Mouse (Mus musculus) heart, postnatal 0 days (tissue): ENCODE data around the gene Gnaq. TPM values are rescaled to one million over a fixed set of nuclear protein-coding genes. Genes with fewer than 3 reads are reported as not detected.

Experiments
- ATAC-seq: fragments of 200-750 bp; cut with Nextera tagmentation; 2 replicates; pipeline ENCODE4 v1.8.0; 2017; ENCODE audit warnings: low read depth, moderate number of reproducible peaks, moderate library complexity; ENCODE audit not compliant: insufficient read depth
- DNase-seq: peaks from one replicate; pipeline ENCODE4 v3.0.0-alpha.2; 2016; ENCODE audit warnings: low spot score
- H3K27ac ChIP-seq: fragments of 300-500 bp; sonication (generic); 2 replicates; pipeline ENCODE4 v1.5.1; 2014; ENCODE audit warnings: low read depth, mild to moderate bottlenecking
- H3K27me3 ChIP-seq: fragments of 300-500 bp; sonication (generic); 2 replicates; pipeline ENCODE4 v1.6.1; 2014; ENCODE audit warnings: low read length, mixed read lengths; ENCODE audit not compliant: control insufficient read depth, insufficient read depth
- H3K36me3 ChIP-seq: fragments of 300-500 bp; sonication (generic); replicated peaks from 2 replicates; pipeline ENCODE4 v1.6.1; 2014; ENCODE audit warnings: low read length, mixed read lengths; ENCODE audit not compliant: control insufficient read depth, insufficient read depth
- H3K4me1 ChIP-seq: fragments of 300-500 bp; sonication (generic); 2 replicates; pipeline ENCODE4 v1.6.1; 2014; ENCODE audit warnings: antibody characterized with exemption; ENCODE audit not compliant: control insufficient read depth, insufficient read depth
- H3K4me2 ChIP-seq: fragments of 300-500 bp; sonication (generic); 2 replicates; pipeline ENCODE4 v1.6.1; 2014; ENCODE audit warnings: low read depth, mild to moderate bottlenecking, low read length, moderate library complexity
- H3K4me3 ChIP-seq: fragments of 300-500 bp; sonication (generic); 2 replicates; pipeline ENCODE4 v1.5.1; 2014; ENCODE audit warnings: low read depth, low read length
- H3K9ac ChIP-seq: fragments of 300-500 bp; sonication (generic); replicated peaks from 2 replicates; pipeline ENCODE4 v1.6.1; 2014; ENCODE audit warnings: low read depth, low read length, mixed read lengths
- H3K9me3 ChIP-seq: fragments of 300-500 bp; sonication (generic); replicated peaks from 2 replicates; pipeline ENCODE4 v1.6.1; 2016; ENCODE audit warnings: low read length; ENCODE audit not compliant: control insufficient read depth
- CTCF ChIP-seq: IDR thresholded peaks from 2 replicates; pipeline ENCODE4 v1.5.1; 2016; ENCODE audit warnings: antibody characterized with exemption, control low read depth, low read depth
- EP300 ChIP-seq: IDR thresholded peaks from 2 replicates; pipeline ENCODE4 v1.6.1; 2016; ENCODE audit warnings: antibody characterized with exemption, low read depth
- WGBS: fragments of 180-500 bp; shearing (Covaris S2); extraction: QIAGEN DNeasy Blood & Tissue Kit; methylation state at CpG from one replicate; pipeline ENCODE4 v1.1.7; 2014; 5-methylcytosine and 5-hydroxymethylcytosine counted together
- polyA plus RNA-seq: library from polyadenylated mRNA; unstranded; fragments of >200 nt; fragmentation: Nextera tagmentation; extraction: Ambion mirVana; gene quantifications from 2 replicates; pipeline ENCODE4 v1.2.1, GENCODE M21; 2015
- total RNA-seq: library from RNA; depleted of rRNA; stranded (reverse); fragments of >200 nt; gene quantifications from 2 replicates; pipeline ENCODE4 v1.2.3, GENCODE M21; 2014; ENCODE audit warnings: low replicate concordance

Gene Gnaq
- total and polyA plus RNA-seq, 2 experiments from 2014 or later = 12.7 to 24.6 TPM

DNA sequence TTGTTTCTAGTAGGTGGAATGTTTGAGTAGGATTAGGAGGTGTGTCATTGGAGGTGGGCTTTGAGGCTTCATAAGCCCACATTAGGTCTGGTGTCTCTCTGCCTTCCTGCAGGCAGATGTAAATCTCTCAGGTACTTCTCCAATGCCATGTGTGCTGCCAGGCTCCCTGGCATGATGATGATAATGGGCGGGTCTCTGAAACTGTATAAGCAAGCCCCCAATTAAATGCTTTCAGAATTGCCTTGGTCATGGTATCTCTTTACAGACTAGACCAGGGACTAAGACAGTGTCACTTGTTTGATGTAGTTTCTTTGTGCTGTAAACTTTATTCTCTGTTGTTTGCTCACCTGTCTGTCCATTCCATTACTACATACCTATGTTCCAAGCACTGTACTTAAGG is 104.4 kb downstream of the Gnaq start:
- 96% methylated on average over 1 of the region's 1 CpGs for whole genome bisulfite sequencing
- no peak for DNase-seq
- Histone ChIP-seq H3K27ac (no peak overlapping the region), H3K9ac (no peak overlapping the region), H3K36me3 (no peaks in the 10 kb centered on the region), H3K27me3 (no peaks in the 10 kb centered on the region), H3K4me3 (no peak overlapping the region), H3K4me1 (peaks cover 23% of the 10 kb centered on the region), H3K9me3 (no peaks in the 10 kb centered on the region), H3K4me2 (no peak overlapping the region)
- ATAC-seq = no peak
- TF ChIP-seq EP300 = no peak
- TF ChIP-seq CTCF = no peak

GRCm38 (mm10) chr19:16238072-16238471 is 105.4 kb downstream of the Gnaq start:
- DNase-seq (no peak), ATAC-seq (no peak)
- no peak for TF ChIP-seq EP300
- no peak for TF ChIP-seq CTCF
- no peak overlapping the region for H3K4me2 ChIP-seq
- 58% methylated on average over 4 of the region's 4 CpGs for WGBS
- H3K4me3 ChIP-seq = no peak overlapping the region
- no peaks in the 10 kb centered on the region for H3K27me3 ChIP-seq
- H3K27ac ChIP-seq = no peak overlapping the region
- H3K36me3 ChIP-seq = no peaks in the 10 kb centered on the region
- no peak overlapping the region for H3K9ac ChIP-seq
- H3K9me3 ChIP-seq = no peaks in the 10 kb centered on the region
- H3K4me1 ChIP-seq = peaks cover 26% of the 10 kb centered on the region

- H3K27me3 ChIP-seq = no peaks in the 10 kb centered on the region
- peaks cover 26% of the 10 kb centered on the region for H3K4me1 ChIP-seq
- H3K4me2 ChIP-seq = no peak overlapping the region
- no peak for TF ChIP-seq EP300
- TF ChIP-seq CTCF = no peak
- no peak overlapping the region for H3K9ac ChIP-seq
- no peak overlapping the region for H3K27ac ChIP-seq
- H3K4me3 ChIP-seq = no peak overlapping the region
- H3K9me3 ChIP-seq = no peaks in the 10 kb centered on the region
- no peaks in the 10 kb centered on the region for H3K36me3 ChIP-seq
- DNase-seq (no peak), ATAC-seq (no peak)
- WGBS = 77% methylated on average over 2 of the region's 2 CpGs
Measured at GRCm38 (mm10) chr19:16238512-16238911, 105.9 kb downstream of the Gnaq start.

DNA sequence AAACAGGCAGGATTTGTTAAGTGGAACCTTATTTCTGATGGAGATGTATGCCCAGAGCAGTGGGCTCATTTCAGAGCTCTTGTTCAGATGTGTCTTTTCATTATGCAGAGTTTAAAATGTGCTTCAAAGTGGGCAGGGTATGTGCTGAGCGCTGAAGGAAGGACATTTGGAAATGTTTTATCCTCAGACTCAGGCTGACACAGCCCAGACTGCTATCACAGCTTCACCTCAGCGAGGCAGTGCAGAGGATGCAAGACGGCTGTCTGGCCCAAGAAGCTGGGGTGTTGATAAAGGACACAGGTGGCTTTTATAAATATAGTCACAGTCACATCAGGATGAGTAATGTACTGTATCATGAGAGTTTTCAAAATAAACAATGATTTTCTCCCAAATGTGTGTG is 110.1 kb downstream of the Gnaq start:
- Histone ChIP-seq H3K27ac (no peak overlapping the region), H3K9ac (no peak overlapping the region), H3K4me2 (no peak overlapping the region), H3K4me1 (peaks cover 26% of the 10 kb centered on the region), H3K4me3 (no peak overlapping the region), H3K9me3 (no peaks in the 10 kb centered on the region), H3K36me3 (no peaks in the 10 kb centered on the region), H3K27me3 (no peaks in the 10 kb centered on the region)
- WGBS = 49% methylated on average over 3 of the region's 3 CpGs
- TF ChIP-seq EP300 (no peak), CTCF (no peak)
- DNase-seq = no peak
- no peak for ATAC-seq

DNA sequence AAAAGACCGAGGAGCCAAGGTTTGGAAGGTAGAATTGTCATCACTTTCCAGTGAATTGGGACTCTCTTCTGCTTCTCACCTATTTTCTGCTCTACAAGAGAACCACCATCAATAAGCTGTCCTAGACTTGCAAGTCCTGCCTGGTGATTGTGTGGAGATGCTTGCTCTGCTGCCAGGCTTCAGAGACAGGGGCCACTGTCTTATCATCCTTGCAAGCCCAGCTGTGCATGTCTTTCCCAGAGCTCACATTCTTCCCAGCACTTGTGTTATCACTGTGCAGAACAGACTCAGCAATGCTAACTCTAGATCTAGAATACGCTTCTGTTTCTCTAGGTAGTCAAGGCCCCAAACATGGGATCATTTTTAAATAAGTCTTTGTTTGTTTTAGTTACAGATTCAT is 116.4 kb downstream of the Gnaq start:
- 51% methylated on average over 2 of the region's 2 CpGs for WGBS
- no peak overlapping the region for H3K27ac ChIP-seq
- no peak overlapping the region for H3K4me3 ChIP-seq
- TF ChIP-seq EP300 (no peak), CTCF (no peak)
- H3K27me3 ChIP-seq = no peaks in the 10 kb centered on the region
- no peaks in the 10 kb centered on the region for H3K36me3 ChIP-seq
- no peak overlapping the region for H3K9ac ChIP-seq
- DNase-seq (no peak), ATAC-seq (no peak)
- H3K9me3 ChIP-seq = no peaks in the 10 kb centered on the region
- no peaks in the 10 kb centered on the region; the same call in 1 of the 2 replicates for H3K4me1 ChIP-seq
- no peak overlapping the region for H3K4me2 ChIP-seq

DNA sequence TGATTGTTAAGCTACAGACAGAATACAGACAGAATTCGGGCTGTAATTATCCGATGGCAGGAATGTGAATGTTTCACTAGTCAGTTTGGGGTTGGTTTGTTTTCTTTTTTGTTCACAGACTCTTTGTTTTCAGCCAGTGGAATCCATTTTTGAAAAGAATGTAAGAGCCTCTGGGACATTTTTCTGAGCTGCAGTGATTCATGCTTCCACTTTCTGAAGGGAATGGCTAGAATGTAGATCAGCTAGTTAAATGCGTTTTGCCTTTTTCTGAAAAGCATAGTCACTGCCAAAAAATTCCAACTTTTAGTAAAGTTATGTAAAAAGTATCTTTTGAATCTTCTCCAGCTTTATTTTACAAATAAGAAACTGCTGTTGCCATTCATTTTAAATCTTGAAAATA is 118.3 kb downstream of the Gnaq start:
- H3K9ac ChIP-seq = no peak overlapping the region
- H3K9me3 ChIP-seq = no peaks in the 10 kb centered on the region
- 58% methylated on average over 3 of the region's 3 CpGs for WGBS
- no peaks in the 10 kb centered on the region; the same call in 1 of the 2 replicates for H3K4me1 ChIP-seq
- no peaks in the 10 kb centered on the region for H3K36me3 ChIP-seq
- ATAC-seq (no peak), DNase-seq (no peak)
- no peak overlapping the region for H3K4me2 ChIP-seq
- H3K4me3 ChIP-seq = no peak overlapping the region
- H3K27me3 ChIP-seq = no peaks in the 10 kb centered on the region
- TF ChIP-seq CTCF = no peak
- no peak for TF ChIP-seq EP300
- H3K27ac ChIP-seq = peak overlapping the region; percentile 48
